Mouse (Mus musculus) limb, embryonic 11.5 days (tissue): ENCODE measurements around the gene Dync1i1. TPM values are rescaled to one million over a fixed set of nuclear protein-coding genes. Genes with fewer than 3 reads are reported as not detected.

ENCODE experiments used
- ATAC-seq: fragments of 200-750 bp; cut with Nextera tagmentation; 2 replicates; pipeline ENCODE4 v1.8.0; 2017; ENCODE audit warnings: low read depth; ENCODE audit not compliant: insufficient number of reproducible peaks, low FRiP score, low TSS enrichment
- DNase-seq: peaks from one replicate; pipeline ENCODE4 v3.0.0-alpha.2; 2015; ENCODE audit warnings: low spot score
- H3K27ac ChIP-seq: fragments of 300-500 bp; sonication (generic); replicated peaks from 2 replicates; pipeline ENCODE4 v1.5.1; 2014; ENCODE audit warnings: low read depth, mild to moderate bottlenecking, low read length
- H3K27me3 ChIP-seq: fragments of 300-500 bp; sonication (generic); 2 replicates; pipeline ENCODE4 v1.6.1; 2014; ENCODE audit warnings: mild to moderate bottlenecking, low read length, mixed read lengths; ENCODE audit not compliant: control insufficient read depth, insufficient read depth
- H3K36me3 ChIP-seq: fragments of 300-500 bp; sonication (generic); 2 replicates; pipeline ENCODE4 v1.6.1; 2014; ENCODE audit warnings: mild to moderate bottlenecking, low read length, moderate library complexity, mixed read lengths; ENCODE audit not compliant: control insufficient read depth, insufficient read depth
- H3K4me1 ChIP-seq: fragments of 300-500 bp; sonication (generic); 2 replicates; pipeline ENCODE4 v1.6.1; 2014; ENCODE audit warnings: low read length, mixed read lengths; ENCODE audit not compliant: control insufficient read depth, insufficient read depth
- H3K4me2 ChIP-seq: fragments of 300-500 bp; sonication (generic); 2 replicates; pipeline ENCODE4 v1.6.1; 2014; ENCODE audit warnings: low read depth, mild to moderate bottlenecking, moderate library complexity; ENCODE audit not compliant: severe bottlenecking
- H3K4me3 ChIP-seq: fragments of 300-500 bp; sonication (generic); 2 replicates; pipeline ENCODE4 v1.5.1; 2014; ENCODE audit warnings: low read depth, low read length
- H3K9ac ChIP-seq: fragments of 300-500 bp; sonication (generic); 2 replicates; pipeline ENCODE4 v1.6.1; 2014; ENCODE audit warnings: mild to moderate bottlenecking, low read length
- H3K9me3 ChIP-seq: fragments of 300-500 bp; sonication (generic); 2 replicates; pipeline ENCODE4 v1.6.1; 2016; ENCODE audit warnings: low read length; ENCODE audit not compliant: control insufficient read depth
- WGBS: fragments of 180-500 bp; shearing (Covaris S2); extraction: QIAGEN DNeasy Blood & Tissue Kit; methylation state at CpG from one replicate; pipeline ENCODE4 v1.1.7; 2014; 5-methylcytosine and 5-hydroxymethylcytosine counted together
- polyA plus RNA-seq: library from polyadenylated mRNA; unstranded; fragments of >200 nt; fragmentation: Nextera tagmentation; extraction: Ambion mirVana; gene quantifications from 2 replicates; pipeline ENCODE4 v1.2.1, GENCODE M21; 2014

Gene Dync1i1
- polyA plus RNA-seq, 1 experiment from 2014 or later = 5.7 TPM

DNA sequence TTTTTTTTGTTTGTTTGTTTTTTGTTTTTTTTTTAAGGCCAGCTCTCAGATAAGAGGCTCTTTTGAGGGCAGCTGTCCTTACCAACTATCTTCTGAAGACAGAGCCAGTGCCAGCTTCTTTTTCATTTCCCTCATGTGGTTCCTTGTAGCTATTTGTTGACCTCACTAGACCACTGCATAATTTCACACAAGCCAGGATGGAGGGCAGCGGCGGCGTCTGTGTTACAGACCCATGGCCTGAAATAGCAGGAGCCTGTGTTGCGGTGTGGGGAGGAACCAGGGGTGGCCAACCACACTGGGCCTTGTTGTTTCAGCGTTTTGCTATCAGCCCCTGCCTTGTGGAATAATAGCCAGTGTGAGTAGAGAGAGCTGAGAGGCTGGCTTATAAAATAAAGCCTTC, 145.6 kb downstream of the Dync1i1 start:
- ATAC-seq = no peak
- Histone ChIP-seq H3K4me1 (no peaks in the 10 kb centered on the region), H3K4me3 (no peak overlapping the region), H3K9me3 (no peaks in the 10 kb centered on the region), H3K36me3 (no peaks in the 10 kb centered on the region), H3K4me2 (no peak overlapping the region), H3K27me3 (no peaks in the 10 kb centered on the region), H3K27ac (no peak overlapping the region), H3K9ac (no peak overlapping the region)
- WGBS = 76% methylated on average over 5 of the region's 5 CpGs
- no peak for DNase-seq

DNA sequence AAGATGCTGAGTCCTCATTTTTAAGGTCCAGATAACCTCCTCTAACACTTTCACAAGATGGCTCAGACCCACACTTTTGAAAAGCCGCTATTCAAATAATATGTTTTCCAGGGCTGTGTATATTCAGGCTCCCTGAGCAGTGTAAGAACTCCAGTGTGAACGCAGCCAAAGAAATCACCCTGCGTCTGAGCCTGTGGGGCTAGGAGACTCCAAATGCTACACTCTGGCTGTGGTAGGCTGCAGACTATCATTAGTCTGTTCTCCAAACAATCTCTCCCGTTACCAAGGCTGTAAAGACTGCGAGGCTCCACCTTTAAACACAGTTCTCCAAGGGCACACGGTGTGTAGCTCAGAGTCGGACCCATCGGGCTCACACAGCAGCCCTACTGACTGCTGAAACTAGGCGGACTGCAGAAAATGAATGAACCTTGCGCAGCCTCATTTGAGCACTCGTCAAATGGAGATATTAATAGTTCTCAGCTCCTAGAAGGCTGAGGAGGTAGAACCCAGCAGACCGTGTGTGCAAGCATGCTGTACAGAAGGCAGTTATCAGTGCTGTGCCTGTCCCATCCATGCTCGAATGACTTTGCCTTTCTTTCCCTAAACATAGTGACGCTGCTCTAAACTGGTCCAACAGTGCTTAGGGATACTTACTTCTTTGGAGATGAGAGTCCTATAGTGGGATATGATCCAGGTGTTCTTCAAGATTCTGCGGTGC, 146.3 kb downstream of the Dync1i1 start:
- Histone ChIP-seq H3K27me3 (no peaks in the 10 kb centered on the region), H3K9me3 (no peaks in the 10 kb centered on the region), H3K36me3 (no peaks in the 10 kb centered on the region), H3K4me3 (no peak overlapping the region), H3K4me2 (no peak overlapping the region), H3K27ac (no peak overlapping the region), H3K9ac (no peak overlapping the region), H3K4me1 (no peaks in the 10 kb centered on the region)
- no peak for ATAC-seq
- DNase-seq = no peak
- WGBS = 75% methylated on average over 15 of the region's 15 CpGs

GRCm38 (mm10) chr6:5889341-5889740, 163.9 kb downstream of the Dync1i1 start:
- Histone ChIP-seq H3K9me3 (no peaks in the 10 kb centered on the region), H3K9ac (no peak overlapping the region), H3K36me3 (no peaks in the 10 kb centered on the region), H3K4me1 (no peaks in the 10 kb centered on the region), H3K27me3 (no peaks in the 10 kb centered on the region), H3K4me2 (no peak overlapping the region), H3K27ac (no peak overlapping the region), H3K4me3 (no peak overlapping the region)
- WGBS = 93% methylated on average over 6 of the region's 6 CpGs
- DNase-seq (no peak), ATAC-seq (no peak)

DNA sequence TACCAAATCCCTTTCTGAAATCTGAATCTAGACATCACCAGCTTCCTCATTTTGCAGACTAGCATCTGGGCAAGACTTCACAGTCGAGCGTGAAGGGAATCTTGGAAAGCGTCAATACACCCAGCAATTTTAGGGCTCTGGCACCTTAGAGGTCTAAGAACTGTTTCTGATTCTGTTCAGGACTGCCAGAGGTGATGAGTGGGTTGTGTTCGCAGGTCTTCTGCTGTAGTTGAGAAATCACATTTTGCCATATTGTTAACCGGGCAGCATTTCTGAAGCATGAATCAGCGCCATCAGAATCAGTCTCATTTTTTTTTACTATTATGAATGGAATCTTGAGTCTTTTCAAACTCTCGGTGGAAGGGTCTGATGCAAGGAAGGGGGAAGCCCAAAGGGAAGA, 185.9 kb downstream of the Dync1i1 start:
- Histone ChIP-seq H3K9ac (no peak overlapping the region), H3K27me3 (no peaks in the 10 kb centered on the region), H3K4me3 (no peak overlapping the region), H3K9me3 (no peaks in the 10 kb centered on the region), H3K36me3 (no peaks in the 10 kb centered on the region), H3K4me1 (no peaks in the 10 kb centered on the region; the same call in 1 of the 2 replicates), H3K27ac (no peak overlapping the region), H3K4me2 (no peak overlapping the region)
- no peak for DNase-seq
- ATAC-seq = no peak
- 85% methylated on average over 7 of the region's 7 CpGs for WGBS

GRCm38 (mm10) chr6:5915028-5915427, 189.6 kb downstream of the Dync1i1 start:
- no peak overlapping the region for H3K9ac ChIP-seq
- no peaks in the 10 kb centered on the region for H3K36me3 ChIP-seq
- H3K4me3 ChIP-seq = no peak overlapping the region
- no peak overlapping the region for H3K27ac ChIP-seq
- H3K27me3 ChIP-seq = no peaks in the 10 kb centered on the region
- ATAC-seq (no peak), DNase-seq (no peak)
- no peaks in the 10 kb centered on the region for H3K4me1 ChIP-seq
- no peaks in the 10 kb centered on the region for H3K9me3 ChIP-seq
- H3K4me2 ChIP-seq = no peak overlapping the region
- 82% methylated on average over 2 of the region's 2 CpGs for WGBS

GRCm38 (mm10) chr6:5920670-5921069, 195.2 kb downstream of the Dync1i1 start:
- WGBS = 33% methylated on average over 4 of the region's 4 CpGs
- H3K4me3 ChIP-seq = no peak overlapping the region
- DNase-seq (no peak), ATAC-seq (no peak)
- H3K36me3 ChIP-seq = no peaks in the 10 kb centered on the region
- H3K9me3 ChIP-seq = no peaks in the 10 kb centered on the region
- no peak overlapping the region for H3K4me2 ChIP-seq
- no peaks in the 10 kb centered on the region for H3K27me3 ChIP-seq
- H3K27ac ChIP-seq = no peak overlapping the region
- H3K9ac ChIP-seq = no peak overlapping the region
- H3K4me1 ChIP-seq = no peaks in the 10 kb centered on the region

GRCm38 (mm10) chr6:5922676-5923075, 197.2 kb downstream of the Dync1i1 start:
- Histone ChIP-seq H3K4me2 (no peak overlapping the region), H3K27ac (no peak overlapping the region), H3K9me3 (no peaks in the 10 kb centered on the region), H3K4me3 (no peak overlapping the region), H3K9ac (no peak overlapping the region), H3K36me3 (no peaks in the 10 kb centered on the region), H3K4me1 (no peaks in the 10 kb centered on the region), H3K27me3 (no peaks in the 10 kb centered on the region)
- no peak for ATAC-seq
- 86% methylated on average over 1 of the region's 1 CpGs for WGBS
- DNase-seq = no peak

- 89% methylated on average over 7 of the region's 7 CpGs for WGBS
- H3K27me3 ChIP-seq = no peaks in the 10 kb centered on the region
Measured at GRCm38 (mm10) chr6:5923148-5923547, 197.7 kb downstream of the Dync1i1 start.

DNA sequence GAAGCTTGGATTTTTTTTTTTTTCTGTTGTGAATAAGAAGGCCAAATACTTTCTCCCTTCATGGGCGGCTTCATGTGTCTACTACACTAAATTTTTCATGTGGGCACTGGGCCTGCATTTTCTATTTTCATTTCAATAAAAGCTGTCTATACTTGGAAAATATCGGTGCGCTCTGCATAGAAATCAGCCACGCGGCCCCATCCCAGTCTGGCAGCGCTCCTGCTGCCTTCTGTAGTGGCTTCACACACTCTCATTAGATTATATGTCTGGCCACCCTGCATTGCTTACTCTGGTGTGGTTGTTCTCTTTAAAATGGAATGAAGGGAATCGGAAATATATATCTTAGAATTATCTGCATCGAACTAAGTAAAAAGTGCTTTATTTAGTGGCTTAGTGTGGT, 204.7 kb downstream of the Dync1i1 start:
- ATAC-seq (no peak), DNase-seq (no peak)
- 93% methylated on average over 8 of the region's 8 CpGs for WGBS
- Histone ChIP-seq H3K36me3 (no peaks in the 10 kb centered on the region), H3K9ac (no peak overlapping the region), H3K9me3 (no peaks in the 10 kb centered on the region), H3K27me3 (no peaks in the 10 kb centered on the region), H3K27ac (no peak overlapping the region), H3K4me2 (no peak overlapping the region), H3K4me3 (no peak overlapping the region), H3K4me1 (0 out of 2 replicates have a peak, but pooled peaks cover 3% of the 10 kb centered on the region)

More at GRCm38 (mm10) chr6:5923148-5923547, 197.7 kb downstream of the Dync1i1 start:
- no peak overlapping the region for H3K27ac ChIP-seq
- H3K4me1 ChIP-seq = no peaks in the 10 kb centered on the region
- H3K4me2 ChIP-seq = no peak overlapping the region
- DNase-seq = no peak
- no peak overlapping the region for H3K9ac ChIP-seq
- H3K4me3 ChIP-seq = no peak overlapping the region
- H3K36me3 ChIP-seq = no peaks in the 10 kb centered on the region
- no peak for ATAC-seq
- no peaks in the 10 kb centered on the region for H3K9me3 ChIP-seq
